Mouse (Mus musculus) gonadal fat pad, adult 2 months (tissue): Measurements from ENCODE around the gene Ide. TPM values are rescaled to one million over a fixed set of nuclear protein-coding genes. Genes with fewer than 3 reads are reported as not detected.

Experiments
- polyA plus RNA-seq: library from polyadenylated mRNA; depleted of rRNA; stranded (reverse); fragments of >200 nt; gene quantifications from 2 replicates; pipeline ENCODE4 v1.2.3, GENCODE M21; 2012; rRNA removed

Gene Ide
- polyA plus RNA-seq, 1 experiment, result 38.9 TPM

Other genes starting within 250 kb of the Ide start
- gene March5, start 130.3 kb downstream of the Ide start, polyA plus RNA-seq, result 42.1 and 49.1 TPM in 2 replicates
- gene Cpeb3, start 129.3 kb downstream of the Ide start, polyA plus RNA-seq, result 8.0 and 11.9 TPM in 2 replicates
- gene Kif11, start 38.6 kb upstream of the Ide start, polyA plus RNA-seq, result 0.53 and 0.71 TPM in 2 replicates
- 2.0 and 3.8 TPM in 2 replicates for gene Hhex, start 97.0 kb upstream of the Ide start, polyA plus RNA-seq
- 10.3 and 11.2 TPM in 2 replicates for gene Exoc6, start 212.6 kb upstream of the Ide start, polyA plus RNA-seq